Mouse (Mus musculus): Measurements from ENCODE around the gene Arrdc5.
"Not testable (repeated sequence)": the region's sequence is repeated elsewhere in the genome, so short reads cannot be mapped to it uniquely, and the experiment has no call there.

GRCm38 (mm10) chr17:56258269-56258668, 41.8 kb downstream of the Arrdc5 start:
- not testable (repeated sequence) for TF ChIP-seq CTCF (IDR thresholded peaks at IDR 0.05; ENCODE audit: borderline replicate concordance, insufficient read depth, low read length); POLR2A (IDR thresholded peaks at IDR 0.05; ENCODE audit: low read depth, low read length)

Data from embryonic fibroblast, embryonic 13.5 days (primary cell).